Mouse (Mus musculus) heart, postnatal 0 days (tissue): ENCODE data around the gene Cdh3. TPM values are rescaled to one million over a fixed set of nuclear protein-coding genes. Genes with fewer than 3 reads are reported as not detected.

ENCODE experiments used
- ATAC-seq: fragments of 200-750 bp; cut with Nextera tagmentation; 2 replicates; pipeline ENCODE4 v1.8.0; 2017; ENCODE audit warnings: low read depth, moderate number of reproducible peaks, moderate library complexity; ENCODE audit not compliant: insufficient read depth
- DNase-seq: peaks from one replicate; pipeline ENCODE4 v3.0.0-alpha.2; 2016; ENCODE audit warnings: low spot score
- H3K27ac ChIP-seq: fragments of 300-500 bp; sonication (generic); 2 replicates; pipeline ENCODE4 v1.5.1; 2014; ENCODE audit warnings: low read depth, mild to moderate bottlenecking
- H3K27me3 ChIP-seq: fragments of 300-500 bp; sonication (generic); 2 replicates; pipeline ENCODE4 v1.6.1; 2014; ENCODE audit warnings: low read length, mixed read lengths; ENCODE audit not compliant: control insufficient read depth, insufficient read depth
- H3K36me3 ChIP-seq: fragments of 300-500 bp; sonication (generic); replicated peaks from 2 replicates; pipeline ENCODE4 v1.6.1; 2014; ENCODE audit warnings: low read length, mixed read lengths; ENCODE audit not compliant: control insufficient read depth, insufficient read depth
- H3K4me1 ChIP-seq: fragments of 300-500 bp; sonication (generic); 2 replicates; pipeline ENCODE4 v1.6.1; 2014; ENCODE audit warnings: antibody characterized with exemption; ENCODE audit not compliant: control insufficient read depth, insufficient read depth
- H3K4me2 ChIP-seq: fragments of 300-500 bp; sonication (generic); 2 replicates; pipeline ENCODE4 v1.6.1; 2014; ENCODE audit warnings: low read depth, mild to moderate bottlenecking, low read length, moderate library complexity
- H3K4me3 ChIP-seq: fragments of 300-500 bp; sonication (generic); 2 replicates; pipeline ENCODE4 v1.5.1; 2014; ENCODE audit warnings: low read depth, low read length
- H3K9ac ChIP-seq: fragments of 300-500 bp; sonication (generic); replicated peaks from 2 replicates; pipeline ENCODE4 v1.6.1; 2014; ENCODE audit warnings: low read depth, low read length, mixed read lengths
- H3K9me3 ChIP-seq: fragments of 300-500 bp; sonication (generic); replicated peaks from 2 replicates; pipeline ENCODE4 v1.6.1; 2016; ENCODE audit warnings: low read length; ENCODE audit not compliant: control insufficient read depth
- CTCF ChIP-seq: IDR thresholded peaks from 2 replicates; pipeline ENCODE4 v1.5.1; 2016; ENCODE audit warnings: antibody characterized with exemption, control low read depth, low read depth
- EP300 ChIP-seq: IDR thresholded peaks from 2 replicates; pipeline ENCODE4 v1.6.1; 2016; ENCODE audit warnings: antibody characterized with exemption, low read depth
- WGBS: fragments of 180-500 bp; shearing (Covaris S2); extraction: QIAGEN DNeasy Blood & Tissue Kit; methylation state at CpG from one replicate; pipeline ENCODE4 v1.1.7; 2014; 5-methylcytosine and 5-hydroxymethylcytosine counted together
- polyA plus RNA-seq: library from polyadenylated mRNA; unstranded; fragments of >200 nt; fragmentation: Nextera tagmentation; extraction: Ambion mirVana; gene quantifications from 2 replicates; pipeline ENCODE4 v1.2.1, GENCODE M21; 2015
- total RNA-seq: library from RNA; depleted of rRNA; stranded (reverse); fragments of >200 nt; gene quantifications from 2 replicates; pipeline ENCODE4 v1.2.3, GENCODE M21; 2014; ENCODE audit warnings: low replicate concordance; rRNA removed

Cdh3 gene
- total RNA-seq = 9.2 and 11.4 TPM in 2 replicates
- 4.3 and 4.5 TPM in 2 replicates for polyA plus RNA-seq

GRCm38 (mm10) chr8:106510365-106510975 lies at the start of gene Cdh3:
Gene Cdh3 (plus strand): TSS chr8:106510891.
- Histone ChIP-seq H3K4me3 (peak within 1 kb of the TSS; percentile 65), H3K27me3 (peaks cover 18% of the 10 kb centered on the region; the same call in 1 of the 2 replicates), H3K4me1 (peaks cover 14% of the 10 kb centered on the region), H3K4me2 (peak within 1 kb of the TSS; percentile 78), H3K27ac (peak within 1 kb of the TSS; percentile 54), H3K9ac (peak within 1 kb of the TSS; percentile 67), H3K9me3 (no peaks in the 10 kb centered on the region), H3K36me3 (no peaks in the 10 kb centered on the region)
- DNase-seq = no peak
- TF ChIP-seq CTCF (no peak), EP300 (no peak)
- 1% methylated on average over 32 of the region's 34 CpGs for WGBS
- ATAC-seq = peak; percentile 52

- Histone ChIP-seq H3K27me3 (no peaks in the 10 kb centered on the region), H3K36me3 (no peaks in the 10 kb centered on the region), H3K9me3 (no peaks in the 10 kb centered on the region), H3K4me3 (no peak overlapping the region), H3K4me2 (no peak overlapping the region), H3K27ac (no peak overlapping the region), H3K4me1 (peaks cover 12% of the 10 kb centered on the region), H3K9ac (no peak overlapping the region)
- ATAC-seq = no peak
- TF ChIP-seq EP300 (no peak), CTCF (no peak)
- 60% methylated on average over 5 of the region's 5 CpGs for WGBS
- DNase-seq = no peak
Observed at GRCm38 (mm10) chr8:106462131-106462530, 48.6 kb upstream of the Cdh3 start.

- no peak for DNase-seq
- no peaks in the 10 kb centered on the region for H3K27me3 ChIP-seq
- 34% methylated on average over 6 of the region's 6 CpGs for WGBS
- no peaks in the 10 kb centered on the region for H3K36me3 ChIP-seq
- H3K27ac ChIP-seq = no peak overlapping the region
- no peaks in the 10 kb centered on the region for H3K9me3 ChIP-seq
- no peak for TF ChIP-seq CTCF
- TF ChIP-seq EP300 = no peak
- H3K9ac ChIP-seq = no peak overlapping the region
- H3K4me2 ChIP-seq = no peak overlapping the region
- 0 out of 2 replicates have a peak, but pooled peaks have one; percentile 8 for ATAC-seq
- peaks cover 12% of the 10 kb centered on the region for H3K4me1 ChIP-seq
- no peak overlapping the region for H3K4me3 ChIP-seq
Observed at GRCm38 (mm10) chr8:106463795-106464194, 46.9 kb upstream of the Cdh3 start.

GRCm38 (mm10) chr8:106469485-106469884 lies 41.2 kb upstream of the Cdh3 start:
- Histone ChIP-seq H3K9ac (no peak overlapping the region), H3K4me1 (no peaks in the 10 kb centered on the region), H3K36me3 (no peaks in the 10 kb centered on the region), H3K9me3 (no peaks in the 10 kb centered on the region), H3K27ac (no peak overlapping the region), H3K4me2 (no peak overlapping the region), H3K4me3 (no peak overlapping the region), H3K27me3 (no peaks in the 10 kb centered on the region)
- TF ChIP-seq CTCF (no peak), EP300 (no peak)
- 59% methylated on average over 7 of the region's 7 CpGs for WGBS
- DNase-seq = no peak
- no peak for ATAC-seq

- ATAC-seq = no peak
- Histone ChIP-seq H3K9ac (no peak overlapping the region), H3K27me3 (no peaks in the 10 kb centered on the region), H3K9me3 (no peaks in the 10 kb centered on the region), H3K4me3 (no peak overlapping the region), H3K4me1 (no peaks in the 10 kb centered on the region), H3K27ac (no peak overlapping the region), H3K36me3 (no peaks in the 10 kb centered on the region), H3K4me2 (no peak overlapping the region)
- TF ChIP-seq CTCF = no peak
- TF ChIP-seq EP300 = no peak
- no peak for DNase-seq
- 91% methylated on average over 5 of the region's 5 CpGs for WGBS
Observed at GRCm38 (mm10) chr8:106474001-106474400, 36.7 kb upstream of the Cdh3 start.

- no peak within 1 kb of the TSS for H3K9ac ChIP-seq
- 70% methylated on average over 8 of the region's 8 CpGs for WGBS
- no peaks in the 10 kb centered on the region for H3K9me3 ChIP-seq
- DNase-seq (no peak), ATAC-seq (no peak)
- no peak within 1 kb of the TSS for H3K4me2 ChIP-seq
- H3K4me1 ChIP-seq = no peaks in the 10 kb centered on the region
- no peak for TF ChIP-seq CTCF
- no peak for TF ChIP-seq EP300
- H3K4me3 ChIP-seq = no peak within 1 kb of the TSS
- H3K27ac ChIP-seq = no peak within 1 kb of the TSS
- no peaks in the 10 kb centered on the region for H3K27me3 ChIP-seq
- no peaks in the 10 kb centered on the region for H3K36me3 ChIP-seq
Observed at GRCm38 (mm10) chr8:106500018-106500685, 10.5 kb upstream of the Cdh3 start, which contains the start of gene 6030452D12Rik. Gene 6030452D12Rik (plus strand): TSS chr8:106500522.
